8 mouse cellular contexts compared by ENCODE assay signal in genomic region chr4:150248009-150248408, GRCm38 (mm10). TPM values are rescaled to one million over a fixed set of nuclear protein-coding genes. Genes with fewer than 3 reads are reported as not detected.
DNase-seq lines count a peak whose midpoint lies in the region; ATAC-seq and TF ChIP-seq lines count a peak whose summit lies in the region.

No protein-coding gene starts in this region.

- peaks cover 58% of the 10 kb centered on the region for H3K36me3 ChIP-seq in heart, embryonic 11.5 days (ENCODE audit: control insufficient read depth, insufficient read depth, low read length)
- peaks cover 65% of the 10 kb centered on the region for H3K36me3 ChIP-seq in hindbrain, embryonic 14.5 days (replicated peaks; ENCODE audit: control insufficient read depth, insufficient read depth)
- peaks cover 71% of the 10 kb centered on the region for H3K36me3 ChIP-seq in small intestine, adult 2 months (ENCODE audit: control insufficient read depth, insufficient read depth, low read length)

- H3K4me2 ChIP-seq in heart, embryonic 11.5 days: no peak overlapping the region
- no peak overlapping the region for H3K4me2 ChIP-seq in hindbrain, embryonic 14.5 days (replicated peaks)

- peak; percentile 62 to 81 for DNase-seq in heart, adult 18-20 months
- peak; percentile 71 to 77 for DNase-seq in adrenal gland, postnatal 36 days
- peak; percentile 79 for DNase-seq in hindbrain, embryonic 14.5 days (ENCODE audit: low spot score)
- peak; percentile 79 to 86 for DNase-seq in left cerebral cortex, postnatal 14 days (ENCODE audit: low spot score in 2 of 2)
- peak; percentile 75 for DNase-seq in mesoderm, embryonic 11.5 days (ENCODE audit: low read depth, low spot score)

- intact Hi-C loops in left cerebral cortex, postnatal 14 days (cut with DNase I): no loop called here

- no peak overlapping the region for H3K4me3 ChIP-seq in heart, embryonic 11.5 days (ENCODE audit: low read depth, low read length)
- no peak overlapping the region for H3K4me3 ChIP-seq in hindbrain, embryonic 14.5 days (replicated peaks; ENCODE audit: low read length)
- H3K4me3 ChIP-seq in small intestine, adult 2 months (ENCODE audit: low read depth, low read length): no peak overlapping the region

- H3K27ac ChIP-seq in heart, embryonic 11.5 days (ENCODE audit: low read depth, low read length): no peak overlapping the region
- no peak overlapping the region for H3K27ac ChIP-seq in hindbrain, embryonic 14.5 days
- H3K27ac ChIP-seq in small intestine, adult 2 months (ENCODE audit: insufficient read depth, low read depth, low read length): no peak overlapping the region

- no peak overlapping the region for H3K9ac ChIP-seq in heart, embryonic 11.5 days (ENCODE audit: low read depth, low read length)
- H3K9ac ChIP-seq in hindbrain, embryonic 14.5 days: no peak overlapping the region

- H3K9me3 ChIP-seq in heart, embryonic 11.5 days (replicated peaks; ENCODE audit: control insufficient read depth, low read length): no peaks in the 10 kb centered on the region
- H3K9me3 ChIP-seq in hindbrain, embryonic 14.5 days (ENCODE audit: control insufficient read depth, low read length): no peaks in the 10 kb centered on the region

- 64% methylated on average over 5 of the region's 5 CpGs for WGBS in heart, embryonic 11.5 days (ENCODE audit: insufficient replicate concordance)
- 63% methylated on average over 5 of the region's 5 CpGs for WGBS in hindbrain, embryonic 14.5 days
- whole genome bisulfite sequencing in small intestine, adult 2 months: 47% methylated on average over 5 of the region's 5 CpGs

- no peaks in the 10 kb centered on the region for H3K27me3 ChIP-seq in heart, embryonic 11.5 days (ENCODE audit: control insufficient read depth, insufficient read depth, low read length)
- H3K27me3 ChIP-seq in hindbrain, embryonic 14.5 days (ENCODE audit: control insufficient read depth, insufficient read depth, low read length): no peaks in the 10 kb centered on the region
- no peaks in the 10 kb centered on the region for H3K27me3 ChIP-seq in small intestine, adult 2 months (ENCODE audit: control insufficient read depth, insufficient read depth, low read length)

- no peaks in the 10 kb centered on the region for H3K4me1 ChIP-seq in heart, embryonic 11.5 days (ENCODE audit: control insufficient read depth, insufficient read depth, low read length)
- H3K4me1 ChIP-seq in hindbrain, embryonic 14.5 days (replicated peaks; ENCODE audit: control insufficient read depth, insufficient read depth, low read length): peaks cover 18% of the 10 kb centered on the region
- H3K4me1 ChIP-seq in small intestine, adult 2 months (ENCODE audit: control insufficient read depth, insufficient read depth, insufficient read length, low read length): no peaks in the 10 kb centered on the region

- TF ChIP-seq CTCF in small intestine, adult 2 months (IDR thresholded peaks at IDR 0.05; ENCODE audit: extremely low read depth, insufficient read length, insufficient replicate concordance, low read depth, low read length): peak; percentile 85

- no peak for TF ChIP-seq POLR2A in small intestine, adult 2 months (IDR thresholded peaks at IDR 0.05; ENCODE audit: low read depth, low read length)

- ATAC-seq in heart, embryonic 11.5 days (replicated peaks; ENCODE audit: insufficient number of reproducible peaks, low FRiP score, low TSS enrichment): no peak; the same call in 1 of the 2 replicates
- peak; percentile 83 for ATAC-seq in erythroid progenitor cell, adult 5-6 weeks (replicated peaks; ENCODE audit: low FRiP score, poor library complexity, severe bottlenecking)
- ATAC-seq in hindbrain, embryonic 14.5 days (ENCODE audit: low FRiP score): no peak

RNA-seq across cellular contexts. Expression of gene Eno1, which starts 11.5 kb away (rescaled TPM):
- total RNA-seq in heart, adult 18-20 months (2021): 100 to 1,000 TPM; 118 to 148 TPM
- polyA plus RNA-seq in heart, embryonic 11.5 days (2014; fragmentation: Nextera tagmentation; extraction: Ambion mirVana): 2,057 and 2,150 TPM in 2 replicates
- total RNA-seq in adrenal gland, postnatal 36 days (2021): 100 to 1,000 TPM; 468 to 482 TPM
- total RNA-seq in erythroid progenitor cell, adult 5-6 weeks (2015; ENCODE audit: low replicate concordance): 79.6 and 121 TPM in 2 replicates
- 21.2 and 44.2 TPM in 2 replicates for total RNA-seq in erythroid progenitor cell, adult 5-6 weeks (2017; ENCODE audit: low replicate concordance)
- polyA plus RNA-seq in hindbrain, embryonic 14.5 days (2014; fragmentation: Nextera tagmentation; extraction: Ambion mirVana): 955 and 1,038 TPM in 2 replicates
- total RNA-seq in left cerebral cortex, postnatal 14 days (2021): 100 to 1,000 TPM; 378 to 386 TPM
- 223 and 498 TPM in 2 replicates for polyA plus RNA-seq in small intestine, adult 2 months (2012; rRNA removed)

RNA-seq across cellular contexts. Expression of gene Rere, which starts 33.4 kb away (rescaled TPM):
- total RNA-seq in heart, adult 18-20 months (2021): 10 to 100 TPM; 39.6 to 46.7 TPM
- polyA plus RNA-seq in heart, embryonic 11.5 days (2014; fragmentation: Nextera tagmentation; extraction: Ambion mirVana): 26.0 and 29.1 TPM in 2 replicates
- total RNA-seq in adrenal gland, postnatal 36 days (2021): 100 to 1,000 TPM; 114 to 116 TPM
- total RNA-seq in erythroid progenitor cell, adult 5-6 weeks (2015; ENCODE audit: low replicate concordance): 24.9 and 31.0 TPM in 2 replicates
- 5.5 and 9.8 TPM in 2 replicates for total RNA-seq in erythroid progenitor cell, adult 5-6 weeks (2017; ENCODE audit: low replicate concordance)
- polyA plus RNA-seq in hindbrain, embryonic 14.5 days (2014; fragmentation: Nextera tagmentation; extraction: Ambion mirVana): 44.4 and 46.8 TPM in 2 replicates
- total RNA-seq in left cerebral cortex, postnatal 14 days (2021): 100 to 1,000 TPM in 1 of 2 experiments, 10 to 100 TPM in 1; 95.6 to 100 TPM
- polyA plus RNA-seq in small intestine, adult 2 months (2012; rRNA removed): 37.1 and 72.8 TPM in 2 replicates

RNA-seq across cellular contexts. Expression of gene Car6, which starts 46.9 kb away (rescaled TPM):
- total RNA-seq in heart, adult 18-20 months (2021): under 1 TPM in 1 of 2 experiments, not detected in 1; 0.41 TPM
- polyA plus RNA-seq in heart, embryonic 11.5 days (2014; fragmentation: Nextera tagmentation; extraction: Ambion mirVana): 0.32 TPM in 1 of 2 replicates, not detected in the other
- 1 to 10 TPM in 1 of 2 experiments, under 1 TPM in 1; 0.79 to 1.6 TPM for total RNA-seq in adrenal gland, postnatal 36 days (2021)
- total RNA-seq in erythroid progenitor cell, adult 5-6 weeks (2015; ENCODE audit: low replicate concordance): not detected in 2 replicates
- total RNA-seq in erythroid progenitor cell, adult 5-6 weeks (2017; ENCODE audit: low replicate concordance): not detected in 2 replicates
- polyA plus RNA-seq in hindbrain, embryonic 14.5 days (2014; fragmentation: Nextera tagmentation; extraction: Ambion mirVana): not detected in 2 replicates
- not detected for total RNA-seq in left cerebral cortex, postnatal 14 days (2021)
- polyA plus RNA-seq in small intestine, adult 2 months (2012; rRNA removed): 0.14 TPM in 1 of 2 replicates, not detected in the other
